Mouse (Mus musculus) neural tube, embryonic 12.5 days (tissue): ENCODE measurements at regions not wholly inside any gene's neighbourhood (a gene's known extent, or its start where the extent isn't known, plus 50 kb on each side); places are given as distances from the start of the nearest gene placed in this dataset.

Source experiments
- ATAC-seq: fragments of 200-750 bp; cut with Nextera tagmentation; 2 replicates; pipeline ENCODE4 v1.8.0; 2017; ENCODE audit warnings: low read depth, mild to moderate bottlenecking, moderate TSS enrichment, moderate library complexity; ENCODE audit not compliant: low FRiP score
- H3K27ac ChIP-seq: fragments of 300-500 bp; sonication (generic); 2 replicates; pipeline ENCODE4 v1.5.1; 2016
- H3K27me3 ChIP-seq: fragments of 300-500 bp; sonication (generic); replicated peaks from 2 replicates; pipeline ENCODE4 v1.6.1; 2016; ENCODE audit warnings: mild to moderate bottlenecking
- H3K36me3 ChIP-seq: fragments of 300-500 bp; sonication (generic); 2 replicates; pipeline ENCODE4 v1.6.1; 2016; ENCODE audit warnings: mild to moderate bottlenecking
- H3K4me1 ChIP-seq: fragments of 300-500 bp; sonication (generic); 2 replicates; pipeline ENCODE4 v1.6.1; 2016
- H3K4me2 ChIP-seq: fragments of 300-500 bp; sonication (generic); replicated peaks from 2 replicates; pipeline ENCODE4 v1.6.1; 2016; ENCODE audit warnings: mild to moderate bottlenecking
- H3K4me3 ChIP-seq: fragments of 300-500 bp; sonication (generic); 2 replicates; pipeline ENCODE4 v1.5.1; 2016
- H3K9ac ChIP-seq: fragments of 300-500 bp; sonication (generic); 2 replicates; pipeline ENCODE4 v1.6.1; 2016; ENCODE audit warnings: mild to moderate bottlenecking
- H3K9me3 ChIP-seq: fragments of 300-500 bp; sonication (generic); 2 replicates; pipeline ENCODE4 v1.6.1; 2016; ENCODE audit warnings: mild to moderate bottlenecking
- WGBS: fragments of 180-500 bp; shearing (Covaris S2); methylation state at CpG from one replicate; pipeline ENCODE4 v1.1.7; 2016; 5-methylcytosine and 5-hydroxymethylcytosine counted together

GRCm38 (mm10) chr15:62694734-62695133, 1150.2 kb downstream of the Gsdmc2 start:
- Histone ChIP-seq H3K36me3 (no peaks in the 10 kb centered on the region), H3K9ac (no peak overlapping the region), H3K4me1 (no peaks in the 10 kb centered on the region), H3K4me3 (no peak overlapping the region), H3K4me2 (no peak overlapping the region), H3K27ac (no peak overlapping the region), H3K9me3 (no peaks in the 10 kb centered on the region), H3K27me3 (no peaks in the 10 kb centered on the region)
- ATAC-seq = no peak
- 54% methylated on average over 3 of the region's 3 CpGs for WGBS

DNA sequence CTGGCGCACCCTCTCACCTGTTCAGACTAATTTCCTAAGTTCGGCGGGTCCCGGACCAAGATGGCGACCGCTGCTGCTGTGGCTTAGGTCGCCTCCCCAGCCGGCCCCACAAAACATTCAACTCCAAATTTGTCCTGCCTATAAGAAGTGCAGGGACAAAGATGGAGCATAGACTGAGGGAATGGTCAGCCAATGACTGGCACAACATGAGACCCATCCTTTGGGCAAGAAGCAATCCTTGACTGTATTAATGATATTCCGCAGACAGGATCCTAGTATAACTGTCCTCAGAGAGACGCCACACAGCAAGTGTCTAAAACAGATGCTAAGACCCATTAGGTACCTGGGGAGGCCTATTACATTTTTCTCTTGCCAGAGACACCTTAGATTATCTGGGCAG, 1151.3 kb downstream of the Gsdmc2 start:
- 98% methylated on average over 10 of the region's 10 CpGs for WGBS
- no peaks in the 10 kb centered on the region for H3K36me3 ChIP-seq
- no peaks in the 10 kb centered on the region for H3K4me1 ChIP-seq
- no peak overlapping the region for H3K4me3 ChIP-seq
- no peak overlapping the region for H3K4me2 ChIP-seq
- no peak overlapping the region for H3K9ac ChIP-seq
- no peaks in the 10 kb centered on the region for H3K27me3 ChIP-seq
- H3K9me3 ChIP-seq = no peaks in the 10 kb centered on the region
- ATAC-seq = no peak
- H3K27ac ChIP-seq = no peak overlapping the region

- H3K9me3 ChIP-seq = no peaks in the 10 kb centered on the region
- peak; percentile 44; the same call in 1 of the 2 replicates for ATAC-seq
- WGBS = 57% methylated on average over 4 of the region's 4 CpGs
These were observed 1171.6 kb downstream of the Gsdmc2 start for GRCm38 (mm10) chr15:62673410-62673809.

GRCm38 (mm10) chr15:62670026-62670425, 1175.0 kb downstream of the Gsdmc2 start:
- ATAC-seq = no peak
- Histone ChIP-seq H3K4me1 (no peaks in the 10 kb centered on the region), H3K4me2 (no peak overlapping the region), H3K9me3 (no peaks in the 10 kb centered on the region), H3K27ac (no peak overlapping the region), H3K36me3 (no peaks in the 10 kb centered on the region), H3K4me3 (no peak overlapping the region), H3K9ac (no peak overlapping the region), H3K27me3 (no peaks in the 10 kb centered on the region)
- WGBS = 88% methylated on average over 3 of the region's 3 CpGs

More at GRCm38 (mm10) chr15:62673410-62673809, 1171.6 kb downstream of the Gsdmc2 start:
- Histone ChIP-seq H3K4me3 (no peak overlapping the region), H3K27me3 (no peaks in the 10 kb centered on the region), H3K36me3 (no peaks in the 10 kb centered on the region), H3K27ac (no peak overlapping the region), H3K9ac (no peak overlapping the region), H3K4me1 (no peaks in the 10 kb centered on the region), H3K4me2 (no peak overlapping the region)

GRCm38 (mm10) chr15:62659096-62659495, 1185.9 kb downstream of the Gsdmc2 start:
- H3K4me2 ChIP-seq = no peak overlapping the region
- H3K27ac ChIP-seq = no peak overlapping the region
- no peaks in the 10 kb centered on the region for H3K9me3 ChIP-seq
- no peak overlapping the region for H3K4me3 ChIP-seq
- ATAC-seq = no peak
- no peaks in the 10 kb centered on the region for H3K36me3 ChIP-seq
- H3K9ac ChIP-seq = no peak overlapping the region
- no peaks in the 10 kb centered on the region for H3K4me1 ChIP-seq
- 32% methylated on average over 4 of the region's 4 CpGs for WGBS
- no peaks in the 10 kb centered on the region for H3K27me3 ChIP-seq

DNA sequence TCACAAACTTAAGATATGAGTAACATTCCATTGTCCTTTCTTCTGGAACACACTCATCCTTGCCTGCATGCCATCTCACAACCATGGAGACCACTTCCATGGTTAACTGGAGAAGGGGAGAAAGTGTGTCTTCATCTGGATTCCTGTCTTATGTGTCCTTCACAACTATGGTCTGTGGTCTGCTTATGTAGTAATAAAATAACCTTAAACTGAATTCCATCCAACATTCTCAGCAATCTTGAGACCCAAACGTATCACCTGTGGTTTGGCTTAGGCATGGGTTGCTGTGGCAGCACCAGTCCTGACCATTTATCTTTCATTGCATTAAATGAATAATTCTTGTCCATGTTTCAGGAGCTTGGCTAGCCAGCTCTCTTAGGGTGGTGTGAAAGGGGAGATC, 1186.3 kb downstream of the Gsdmc2 start:
- Histone ChIP-seq H3K4me1 (no peaks in the 10 kb centered on the region), H3K36me3 (no peaks in the 10 kb centered on the region)
- WGBS = 85% methylated on average over 1 of the region's 1 CpGs

GRCm38 (mm10) chr15:62646476-62647168, 1198.4 kb downstream of the Gsdmc2 start:
- ATAC-seq = no peak
- Histone ChIP-seq H3K4me1 (no peaks in the 10 kb centered on the region), H3K27me3 (no peaks in the 10 kb centered on the region), H3K9ac (no peak overlapping the region), H3K9me3 (no peaks in the 10 kb centered on the region), H3K27ac (no peak overlapping the region), H3K4me2 (no peak overlapping the region), H3K36me3 (no peaks in the 10 kb centered on the region), H3K4me3 (no peak overlapping the region)
- WGBS = 77% methylated on average over 6 of the region's 6 CpGs

More for the DNA sequence above, 1186.3 kb downstream of the Gsdmc2 start:
- Histone ChIP-seq H3K27ac (no peak overlapping the region), H3K9ac (no peak overlapping the region), H3K4me3 (no peak overlapping the region), H3K4me2 (no peak overlapping the region), H3K27me3 (no peaks in the 10 kb centered on the region), H3K9me3 (no peaks in the 10 kb centered on the region)
- ATAC-seq = no peak

DNA sequence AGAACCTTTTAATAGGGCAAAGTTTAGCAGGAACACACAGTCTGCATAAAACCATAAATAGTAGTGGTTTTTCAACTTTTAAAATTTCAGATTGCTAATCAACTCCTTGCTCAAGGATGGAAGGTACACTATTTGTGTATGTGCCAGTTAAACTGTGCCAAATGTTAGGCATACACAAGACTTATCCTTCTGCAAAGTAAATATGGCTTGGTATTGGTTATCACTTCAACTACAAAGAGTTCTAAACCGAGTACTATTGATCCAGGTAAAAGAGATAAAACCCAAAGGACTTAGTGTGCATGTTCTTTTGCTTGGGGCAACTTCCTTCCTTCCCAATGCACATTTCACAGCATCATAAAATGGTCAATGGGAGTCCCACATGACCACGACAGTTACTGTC, 1200.2 kb downstream of the Gsdmc2 start:
- no peak overlapping the region for H3K27ac ChIP-seq
- no peaks in the 10 kb centered on the region for H3K36me3 ChIP-seq
- H3K27me3 ChIP-seq = no peaks in the 10 kb centered on the region
- no peak for ATAC-seq
- H3K4me3 ChIP-seq = no peak overlapping the region
- H3K9me3 ChIP-seq = no peaks in the 10 kb centered on the region
- no peak overlapping the region for H3K4me2 ChIP-seq
- WGBS = 74% methylated on average over 2 of the region's 2 CpGs
- no peaks in the 10 kb centered on the region for H3K4me1 ChIP-seq
- H3K9ac ChIP-seq = no peak overlapping the region

DNA sequence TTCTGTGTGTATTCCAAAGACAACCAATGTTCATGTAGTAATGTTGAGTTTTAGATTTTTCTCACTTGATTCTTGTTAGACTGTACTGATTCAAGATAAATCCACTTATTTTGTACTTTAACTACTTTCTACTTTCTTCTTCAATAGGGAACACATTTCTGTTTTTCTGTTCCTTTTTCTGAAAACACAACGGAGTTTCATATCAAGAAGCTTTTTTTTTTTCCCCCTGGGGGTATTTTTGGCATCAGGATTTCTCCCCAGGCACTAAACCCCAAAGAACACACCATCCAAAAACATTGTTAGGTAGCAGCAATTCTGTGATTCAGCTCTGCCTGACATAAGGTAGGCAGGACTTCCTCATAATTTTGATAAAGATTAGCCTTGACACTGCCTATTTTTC, 1200.7 kb downstream of the Gsdmc2 start:
- ATAC-seq = no peak
- no peak overlapping the region for H3K4me3 ChIP-seq
- no peak overlapping the region for H3K9ac ChIP-seq
- 78% methylated on average over 1 of the region's 1 CpGs for WGBS
- no peak overlapping the region for H3K4me2 ChIP-seq
- no peak overlapping the region for H3K27ac ChIP-seq
- no peaks in the 10 kb centered on the region for H3K27me3 ChIP-seq
- H3K4me1 ChIP-seq = no peaks in the 10 kb centered on the region
- H3K36me3 ChIP-seq = no peaks in the 10 kb centered on the region
- H3K9me3 ChIP-seq = no peaks in the 10 kb centered on the region

DNA sequence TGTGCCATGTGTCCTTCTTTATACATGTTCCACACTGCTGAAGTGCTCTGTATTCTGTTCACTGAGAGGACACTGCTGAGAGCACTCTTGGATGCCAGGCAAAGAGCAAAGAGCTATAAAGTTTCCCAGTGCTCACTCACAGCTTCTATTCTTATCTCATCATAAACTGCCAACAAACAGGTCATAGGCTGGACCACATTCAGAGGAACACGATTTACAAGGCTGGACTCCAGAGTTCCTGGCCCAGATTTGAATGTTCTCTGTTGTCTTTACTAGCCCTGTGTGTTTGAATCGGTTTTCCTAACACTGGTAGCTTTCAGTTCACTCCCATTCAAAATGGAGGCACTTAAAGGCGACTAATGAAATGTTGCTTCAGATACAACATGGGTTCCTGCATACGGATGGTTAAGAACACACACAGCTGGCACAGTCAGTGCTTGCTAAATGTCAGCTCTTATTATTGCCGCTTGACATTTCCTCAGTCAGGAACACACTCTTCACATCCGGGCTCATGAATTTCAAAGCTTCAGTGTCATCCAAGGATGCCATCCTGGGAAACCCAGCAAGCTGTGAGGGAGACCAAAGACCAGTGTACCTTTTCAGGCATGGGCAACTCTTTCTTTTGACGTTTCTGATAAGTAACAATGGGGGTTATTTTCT, 1203.8 kb downstream of the Gsdmc2 start:
- Histone ChIP-seq H3K4me1 (no peaks in the 10 kb centered on the region), H3K36me3 (no peaks in the 10 kb centered on the region), H3K27me3 (no peaks in the 10 kb centered on the region), H3K27ac (no peak overlapping the region), H3K4me3 (no peak overlapping the region), H3K4me2 (no peak overlapping the region), H3K9me3 (no peaks in the 10 kb centered on the region), H3K9ac (no peak overlapping the region)
- WGBS = 76% methylated on average over 7 of the region's 7 CpGs
- ATAC-seq = no peak

DNA sequence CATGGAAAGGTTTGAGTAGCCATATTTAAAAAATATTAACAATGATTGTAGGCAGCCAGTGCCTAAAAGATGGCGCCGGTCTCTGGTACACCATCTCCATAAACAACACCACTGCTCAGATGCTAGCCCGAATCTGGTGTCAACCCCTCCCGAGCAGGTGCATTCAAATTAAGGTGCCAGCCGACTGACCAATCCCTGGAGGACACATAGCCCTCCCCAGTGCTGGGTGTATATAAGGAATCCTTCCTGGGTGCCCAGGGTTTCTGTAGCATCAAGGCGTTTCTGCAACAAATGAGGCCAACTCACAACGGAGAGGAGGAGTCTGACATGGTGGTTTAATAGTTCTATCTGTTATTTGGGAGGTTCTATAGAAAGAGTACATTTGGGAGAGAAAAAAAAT, 1219.6 kb downstream of the Gsdmc2 start:
- H3K4me1 ChIP-seq = no peaks in the 10 kb centered on the region
- H3K9me3 ChIP-seq = no peaks in the 10 kb centered on the region
- WGBS = 89% methylated on average over 7 of the region's 7 CpGs
- ATAC-seq = no peak
- no peak overlapping the region for H3K4me2 ChIP-seq
- no peak overlapping the region for H3K27ac ChIP-seq
- no peaks in the 10 kb centered on the region for H3K27me3 ChIP-seq
- no peak overlapping the region for H3K4me3 ChIP-seq
- H3K36me3 ChIP-seq = no peaks in the 10 kb centered on the region
- H3K9ac ChIP-seq = no peak overlapping the region

- no peak for ATAC-seq
- no peak overlapping the region for H3K27ac ChIP-seq
- no peak overlapping the region for H3K4me3 ChIP-seq
- no peak overlapping the region for H3K4me2 ChIP-seq
- H3K9ac ChIP-seq = no peak overlapping the region
- H3K36me3 ChIP-seq = no peaks in the 10 kb centered on the region
- H3K4me1 ChIP-seq = no peaks in the 10 kb centered on the region
- H3K9me3 ChIP-seq = no peaks in the 10 kb centered on the region
- WGBS = 88% methylated on average over 5 of the region's 5 CpGs
- no peaks in the 10 kb centered on the region for H3K27me3 ChIP-seq
These were observed 1228.9 kb downstream of the Gsdmc2 start for GRCm38 (mm10) chr15:62616042-62616441.

DNA sequence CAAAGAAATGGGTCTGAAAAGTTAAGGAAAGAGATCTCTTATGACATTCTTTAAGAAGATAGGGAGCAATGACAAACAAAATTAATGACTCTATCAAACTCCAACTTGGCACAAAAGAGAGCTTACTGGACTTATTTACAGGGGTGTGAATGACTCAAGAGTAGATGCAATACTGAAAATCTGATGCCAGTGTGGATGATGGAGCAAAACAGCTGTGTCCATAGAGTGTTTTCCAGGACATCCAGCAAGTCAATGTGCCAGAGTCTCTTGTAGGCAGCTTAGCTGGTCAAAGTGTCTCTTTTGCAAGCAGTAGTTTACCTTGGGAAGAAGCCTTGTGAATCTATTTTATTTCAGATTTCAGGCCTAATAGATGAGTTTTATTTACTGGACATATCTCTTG, 1248.2 kb downstream of the Gsdmc2 start:
- no peaks in the 10 kb centered on the region for H3K27me3 ChIP-seq
- no peak overlapping the region for H3K9ac ChIP-seq
- H3K36me3 ChIP-seq = no peaks in the 10 kb centered on the region
- ATAC-seq = no peak
- H3K9me3 ChIP-seq = no peaks in the 10 kb centered on the region
- H3K4me3 ChIP-seq = no peak overlapping the region
- no peaks in the 10 kb centered on the region for H3K4me1 ChIP-seq
- no peak overlapping the region for H3K4me2 ChIP-seq
- H3K27ac ChIP-seq = no peak overlapping the region
